Mouse (Mus musculus) limb, embryonic 12.5 days (tissue): ENCODE results near the gene Gpx7. TPM values are rescaled to one million over a fixed set of nuclear protein-coding genes. Genes with fewer than 3 reads are reported as not detected.

Experiments
- ATAC-seq: fragments of 200-750 bp; cut with Nextera tagmentation; 2 replicates; pipeline ENCODE4 v1.8.0; 2017; ENCODE audit warnings: low read depth, moderate TSS enrichment; ENCODE audit not compliant: insufficient number of reproducible peaks, insufficient read depth, low FRiP score, low TSS enrichment
- H3K27ac ChIP-seq: fragments of 300-500 bp; sonication (generic); 2 replicates; pipeline ENCODE4 v1.5.1; 2016; ENCODE audit warnings: mild to moderate bottlenecking, moderate library complexity
- H3K27me3 ChIP-seq: fragments of 300-500 bp; sonication (generic); 2 replicates; pipeline ENCODE4 v1.6.1; 2016; ENCODE audit warnings: mild to moderate bottlenecking, moderate library complexity
- H3K36me3 ChIP-seq: fragments of 300-500 bp; sonication (generic); 2 replicates; pipeline ENCODE4 v1.6.1; 2016; ENCODE audit warnings: mild to moderate bottlenecking, moderate library complexity
- H3K4me1 ChIP-seq: fragments of 300-500 bp; sonication (generic); replicated peaks from 2 replicates; pipeline ENCODE4 v1.6.1; 2016
- H3K4me2 ChIP-seq: fragments of 300-500 bp; sonication (generic); 2 replicates; pipeline ENCODE4 v1.6.1; 2016; ENCODE audit warnings: mild to moderate bottlenecking, moderate library complexity
- H3K4me3 ChIP-seq: fragments of 300-500 bp; sonication (generic); replicated peaks from 2 replicates; pipeline ENCODE4 v1.5.1; 2016; ENCODE audit warnings: mild to moderate bottlenecking
- H3K9ac ChIP-seq: fragments of 300-500 bp; sonication (generic); replicated peaks from 2 replicates; pipeline ENCODE4 v1.6.1; 2016; ENCODE audit warnings: mild to moderate bottlenecking, moderate library complexity
- H3K9me3 ChIP-seq: fragments of 300-500 bp; sonication (generic); 2 replicates; pipeline ENCODE4 v1.6.1; 2016; ENCODE audit warnings: mild to moderate bottlenecking, moderate library complexity
- WGBS: fragments of 180-500 bp; shearing (Covaris S2); methylation state at CpG from one replicate; pipeline ENCODE4 v1.1.7; 2016; 5-methylcytosine and 5-hydroxymethylcytosine counted together
- polyA plus RNA-seq: library from polyadenylated mRNA; unstranded; fragments of >200 nt; fragmentation: Nextera tagmentation; extraction: Ambion mirVana; gene quantifications from 2 replicates; pipeline ENCODE4 v1.2.1, GENCODE M21; 2016

The Gpx7 gene
- polyA plus RNA-seq = 62.0 and 62.9 TPM in 2 replicates

DNA sequence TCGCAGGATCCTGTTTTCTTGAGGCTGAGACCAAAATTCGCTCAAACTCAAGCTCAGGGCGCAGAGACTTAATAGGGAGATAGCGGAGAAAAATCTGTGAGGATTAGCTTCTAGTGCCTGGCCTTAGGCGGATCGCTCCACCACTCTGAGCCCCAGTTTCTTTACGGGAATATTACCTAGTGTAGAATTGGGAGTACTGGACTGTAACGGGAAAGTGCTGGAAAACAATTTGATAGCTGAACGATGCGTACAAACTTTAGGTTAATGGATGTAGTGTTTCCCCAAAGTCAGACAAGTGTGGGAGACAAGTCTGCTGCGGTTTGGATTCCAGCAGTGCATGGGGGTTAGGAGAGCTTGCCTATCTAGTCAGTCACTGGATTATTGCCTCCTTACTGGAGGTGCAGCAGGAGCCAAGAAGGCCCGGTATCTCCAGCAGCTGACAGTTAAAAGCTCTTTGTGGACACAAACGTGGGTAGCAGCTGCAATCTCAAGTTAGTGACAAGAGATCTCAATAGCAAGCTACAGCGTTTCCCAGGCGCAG, at the start of gene Gpx7:
Gene Gpx7, minus strand, starts transcription at position 101 of the 541 bp plus-strand sequence.
- peaks cover 36% of the 10 kb centered on the region for H3K4me1 ChIP-seq
- H3K27ac ChIP-seq = peak within 1 kb of the TSS; percentile 90
- H3K4me3 ChIP-seq = peak within 1 kb of the TSS; percentile 46
- peak within 1 kb of the TSS; percentile 73 for H3K4me2 ChIP-seq
- ATAC-seq = no peak
- peaks cover 3% of the 10 kb centered on the region; the same call in 1 of the 2 replicates for H3K9me3 ChIP-seq
- H3K27me3 ChIP-seq = no peaks in the 10 kb centered on the region
- 6% methylated on average over 15 of the region's 15 CpGs for WGBS
- H3K36me3 ChIP-seq = peaks cover 15% of the 10 kb centered on the region
- H3K9ac ChIP-seq = peak within 1 kb of the TSS; percentile 74

- Histone ChIP-seq H3K4me3 (no peak overlapping the region), H3K36me3 (no peaks in the 10 kb centered on the region), H3K27me3 (no peaks in the 10 kb centered on the region), H3K4me1 (peaks cover 11% of the 10 kb centered on the region), H3K27ac (no peak overlapping the region), H3K9ac (no peak overlapping the region), H3K4me2 (no peak overlapping the region), H3K9me3 (no peaks in the 10 kb centered on the region)
- WGBS = 82% methylated on average over 2 of the region's 2 CpGs
- no peak for ATAC-seq
Measured at GRCm38 (mm10) chr4:108456028-108456427, 49.3 kb upstream of the Gpx7 start.

GRCm38 (mm10) chr4:108448091-108448490, 41.3 kb upstream of the Gpx7 start:
- ATAC-seq = no peak

DNA sequence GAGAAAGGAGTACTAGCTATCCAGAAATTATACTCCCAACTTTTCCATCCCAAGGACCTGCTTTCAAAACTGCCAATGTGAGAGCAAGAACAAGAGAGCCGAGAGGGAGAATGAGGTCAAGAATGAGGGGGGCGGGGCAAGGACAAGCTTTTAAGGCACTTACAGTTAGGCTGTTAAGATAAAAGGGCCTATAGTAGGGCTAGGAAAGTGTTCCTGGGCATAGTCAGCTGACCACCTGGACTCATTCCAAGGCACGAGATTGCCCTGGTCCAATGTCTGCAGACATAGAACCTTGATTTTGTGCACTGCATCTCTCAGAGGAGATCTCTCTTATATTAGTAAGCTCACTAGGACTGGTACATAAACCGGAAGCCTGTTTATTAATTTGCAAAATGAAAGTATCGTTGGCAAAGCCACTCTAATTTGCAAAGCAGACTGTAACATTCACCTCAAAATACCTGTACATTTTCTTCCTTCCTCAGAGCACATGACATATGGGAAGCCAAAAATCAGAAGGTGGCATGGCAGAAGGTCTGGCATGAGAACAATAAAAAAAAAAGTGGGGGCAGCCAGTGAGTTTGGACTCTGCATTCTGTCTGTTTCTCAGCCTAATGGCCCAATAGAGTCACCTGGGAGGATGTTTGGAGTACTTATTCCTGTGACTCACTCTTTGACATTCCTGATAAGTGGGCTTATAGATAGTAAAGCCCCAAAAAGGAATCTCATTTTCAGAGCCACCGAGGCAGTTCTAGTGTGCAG, 31.5 kb upstream of the Gpx7 start:
- no peak overlapping the region for H3K4me2 ChIP-seq
- H3K27me3 ChIP-seq = no peaks in the 10 kb centered on the region
- no peak overlapping the region for H3K9ac ChIP-seq
- peak overlapping the region; percentile 60 for H3K27ac ChIP-seq
- no peak overlapping the region for H3K4me3 ChIP-seq
- 55% methylated on average over 6 of the region's 6 CpGs for WGBS
- no peaks in the 10 kb centered on the region for H3K36me3 ChIP-seq
- no peak for ATAC-seq
- peaks cover 42% of the 10 kb centered on the region for H3K4me1 ChIP-seq
- H3K9me3 ChIP-seq = no peaks in the 10 kb centered on the region

More at GRCm38 (mm10) chr4:108448091-108448490, 41.3 kb upstream of the Gpx7 start:
- Histone ChIP-seq H3K9me3 (no peaks in the 10 kb centered on the region), H3K4me1 (no peaks in the 10 kb centered on the region), H3K9ac (no peak overlapping the region), H3K27ac (no peak overlapping the region), H3K36me3 (no peaks in the 10 kb centered on the region), H3K27me3 (no peaks in the 10 kb centered on the region), H3K4me3 (no peak overlapping the region), H3K4me2 (no peak overlapping the region)
- 57% methylated on average over 7 of the region's 7 CpGs for WGBS

GRCm38 (mm10) chr4:108436225-108436624, 29.5 kb upstream of the Gpx7 start:
- H3K9ac ChIP-seq = no peak overlapping the region
- no peak for ATAC-seq
- no peaks in the 10 kb centered on the region for H3K27me3 ChIP-seq
- no peaks in the 10 kb centered on the region for H3K9me3 ChIP-seq
- H3K4me2 ChIP-seq = no peak overlapping the region
- 70% methylated on average over 1 of the region's 1 CpGs for WGBS
- H3K4me3 ChIP-seq = no peak overlapping the region
- peaks cover 60% of the 10 kb centered on the region for H3K4me1 ChIP-seq
- no peak overlapping the region for H3K27ac ChIP-seq
- H3K36me3 ChIP-seq = no peaks in the 10 kb centered on the region

GRCm38 (mm10) chr4:108435646-108436045, 28.9 kb upstream of the Gpx7 start:
- no peak for ATAC-seq
- Histone ChIP-seq H3K27me3 (no peaks in the 10 kb centered on the region), H3K4me1 (peaks cover 65% of the 10 kb centered on the region), H3K36me3 (no peaks in the 10 kb centered on the region), H3K9me3 (no peaks in the 10 kb centered on the region), H3K4me2 (no peak overlapping the region), H3K9ac (no peak overlapping the region), H3K4me3 (no peak overlapping the region), H3K27ac (peak overlapping the region; percentile 89)
- 55% methylated on average over 3 of the region's 3 CpGs for WGBS

DNA sequence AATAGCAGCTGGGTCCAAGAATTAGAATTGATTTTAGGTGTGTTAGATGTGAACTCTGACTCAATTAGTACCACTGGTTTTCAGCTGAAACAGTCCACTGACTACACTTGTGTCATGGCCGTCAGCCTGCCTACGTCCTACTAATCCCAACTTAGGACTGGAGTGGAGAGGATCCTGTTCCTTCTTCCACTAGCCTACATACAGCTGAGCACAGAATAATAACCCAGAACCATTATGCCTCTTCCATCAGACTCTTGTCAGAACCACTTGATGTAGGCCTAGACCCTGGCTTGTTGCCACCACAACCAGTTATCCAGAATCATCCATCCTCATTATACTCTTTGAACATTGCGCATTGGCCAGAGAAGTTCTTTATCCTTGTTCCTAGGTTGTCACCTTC, 28.0 kb upstream of the Gpx7 start:
- ATAC-seq = no peak
- 95% methylated on average over 3 of the region's 3 CpGs for WGBS
- H3K9me3 ChIP-seq = no peaks in the 10 kb centered on the region
- no peak overlapping the region for H3K4me3 ChIP-seq
- H3K36me3 ChIP-seq = no peaks in the 10 kb centered on the region
- H3K4me2 ChIP-seq = no peak overlapping the region
- H3K27ac ChIP-seq = peak overlapping the region; percentile 89
- H3K9ac ChIP-seq = no peak overlapping the region
- H3K27me3 ChIP-seq = no peaks in the 10 kb centered on the region
- H3K4me1 ChIP-seq = peaks cover 68% of the 10 kb centered on the region

GRCm38 (mm10) chr4:108434221-108434620, 27.5 kb upstream of the Gpx7 start:
- Histone ChIP-seq H3K4me1 (peaks cover 68% of the 10 kb centered on the region), H3K27me3 (no peaks in the 10 kb centered on the region), H3K27ac (peak overlapping the region; percentile 89), H3K9ac (no peak overlapping the region), H3K4me3 (no peak overlapping the region), H3K4me2 (peak overlapping the region; percentile 16), H3K9me3 (no peaks in the 10 kb centered on the region), H3K36me3 (no peaks in the 10 kb centered on the region)
- WGBS = 42% methylated on average over 4 of the region's 4 CpGs
- no peak for ATAC-seq

- peak overlapping the region; percentile 16 for H3K4me2 ChIP-seq
- H3K9ac ChIP-seq = no peak overlapping the region
- 9% methylated on average over 6 of the region's 6 CpGs for WGBS
- peak; percentile 60; the same call in 1 of the 2 replicates for ATAC-seq
- no peaks in the 10 kb centered on the region for H3K36me3 ChIP-seq
- H3K27ac ChIP-seq = peak overlapping the region; percentile 89
- no peak overlapping the region for H3K4me3 ChIP-seq
- H3K27me3 ChIP-seq = no peaks in the 10 kb centered on the region
- no peaks in the 10 kb centered on the region for H3K9me3 ChIP-seq
- H3K4me1 ChIP-seq = peaks cover 68% of the 10 kb centered on the region
Measured at GRCm38 (mm10) chr4:108433341-108433740, 26.6 kb upstream of the Gpx7 start.

- no peak for ATAC-seq
- Histone ChIP-seq H3K36me3 (no peaks in the 10 kb centered on the region), H3K27ac (peak overlapping the region; percentile 89), H3K9ac (no peak overlapping the region), H3K4me1 (peaks cover 60% of the 10 kb centered on the region), H3K9me3 (no peaks in the 10 kb centered on the region), H3K4me3 (no peak overlapping the region), H3K27me3 (no peaks in the 10 kb centered on the region), H3K4me2 (peak overlapping the region; percentile 16)
- 23% methylated on average over 2 of the region's 2 CpGs for WGBS
Measured at GRCm38 (mm10) chr4:108431561-108431936, 24.8 kb upstream of the Gpx7 start.

- no peak overlapping the region for H3K9ac ChIP-seq
Measured at GRCm38 (mm10) chr4:108430656-108431560, 24.1 kb upstream of the Gpx7 start.

More at GRCm38 (mm10) chr4:108430656-108431560, 24.1 kb upstream of the Gpx7 start:
- Histone ChIP-seq H3K27ac (peak overlapping the region; percentile 89), H3K36me3 (no peaks in the 10 kb centered on the region), H3K4me3 (no peak overlapping the region), H3K4me1 (peaks cover 60% of the 10 kb centered on the region), H3K4me2 (peak overlapping the region; percentile 16), H3K27me3 (no peaks in the 10 kb centered on the region), H3K9me3 (no peaks in the 10 kb centered on the region)
- WGBS = 18% methylated on average over 4 of the region's 4 CpGs
- ATAC-seq = peak; percentile 91
